ENCODE assay signal across 8 mouse cellular contexts in the genomic region with DNA sequence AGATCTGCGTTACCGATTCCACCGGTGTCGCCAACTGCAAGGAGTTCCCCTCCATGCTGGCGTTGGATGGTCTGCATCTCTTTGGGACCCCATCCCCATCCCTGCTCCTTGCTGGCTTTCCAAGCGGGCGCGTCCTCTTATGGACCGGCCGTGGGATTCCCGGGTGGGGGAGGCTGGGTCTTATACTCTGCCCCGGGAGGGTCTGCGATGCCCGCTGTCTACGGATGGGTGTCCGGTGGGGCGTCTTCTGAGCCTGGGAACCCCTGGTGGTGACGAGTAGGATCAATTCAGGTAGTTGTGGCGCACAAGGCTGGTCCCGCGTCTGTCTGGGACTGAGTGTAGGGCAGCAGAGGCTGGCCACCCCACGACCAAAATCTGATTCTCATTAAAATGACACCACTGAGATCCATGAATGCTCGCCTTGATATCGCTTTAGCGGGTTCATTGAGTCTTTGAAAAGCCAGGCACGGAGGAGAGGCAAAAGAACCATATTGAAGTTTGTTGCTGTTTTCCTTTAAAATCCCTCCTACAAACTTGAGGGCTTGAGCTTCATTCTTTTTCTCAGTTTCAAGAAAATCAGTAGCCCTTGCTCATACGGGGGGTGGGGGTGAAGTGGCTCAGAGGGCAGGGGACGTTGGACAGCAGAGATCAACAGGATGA.
DNase-seq lines count a peak whose midpoint lies in the region; ATAC-seq and TF ChIP-seq lines count a peak whose summit lies in the region.

No protein-coding gene starts in this region.

- no peaks in the 10 kb centered on the region for H3K9me3 ChIP-seq in midbrain, embryonic 15.5 days

- under 1% methylated on average over 28 of the region's 28 CpGs for whole genome bisulfite sequencing in midbrain, embryonic 15.5 days

- TF ChIP-seq CTCF in testis, adult 2 months (IDR thresholded peaks at IDR 0.05; ENCODE audit: control insufficient read depth, insufficient read depth, insufficient replicate concordance, low read depth, low read length): no peak

- no peaks in the 10 kb centered on the region for H3K36me3 ChIP-seq in testis, adult 2 months (ENCODE audit: control insufficient read depth, insufficient read depth, low read length)
- H3K36me3 ChIP-seq in midbrain, embryonic 15.5 days (replicated peaks): no peaks in the 10 kb centered on the region

- H3K27me3 ChIP-seq in testis, adult 2 months (ENCODE audit: control insufficient read depth, insufficient read depth, low read length): no peaks in the 10 kb centered on the region
- H3K27me3 ChIP-seq in midbrain, embryonic 15.5 days (replicated peaks): peaks cover 19% of the 10 kb centered on the region

- peak overlapping the region; percentile 93 for H3K4me2 ChIP-seq in midbrain, embryonic 15.5 days

- no peak overlapping the region for H3K27ac ChIP-seq in testis, adult 2 months (ENCODE audit: control insufficient read depth, insufficient read depth, low read depth, low read length)
- H3K27ac ChIP-seq in midbrain, embryonic 15.5 days: no peak overlapping the region

- H3K4me3 ChIP-seq in testis, adult 2 months (ENCODE audit: control insufficient read depth, low read depth, low read length): peak overlapping the region; percentile 70
- peak overlapping the region; percentile 45 for H3K4me3 ChIP-seq in midbrain, embryonic 15.5 days

- peak; percentile 63 for ATAC-seq in inflammation-experienced regulatory T-cells, adult 6 months
- ATAC-seq in midbrain, embryonic 15.5 days (replicated peaks): peak; percentile 64
- no peak for ATAC-seq in monocyte, adult 5-6 weeks (replicated peaks; ENCODE audit: insufficient number of reproducible peaks, low FRiP score, low TSS enrichment, poor library complexity, severe bottlenecking)

- TF ChIP-seq POLR2A in testis, adult 2 months (IDR thresholded peaks at IDR 0.05; ENCODE audit: control insufficient read depth, low read depth, low read length): no peak

- peaks cover 9% of the 10 kb centered on the region for H3K4me1 ChIP-seq in testis, adult 2 months (ENCODE audit: control insufficient read depth, insufficient read depth, low read length)
- H3K4me1 ChIP-seq in midbrain, embryonic 15.5 days: peaks cover 13% of the 10 kb centered on the region

- peak; percentile 56 for DNase-seq in embryo, embryonic 10 days (ENCODE audit: low spot score)
- DNase-seq in embryo, embryonic 9.5 days (ENCODE audit: extremely low spot score): no peak
- DNase-seq in testis, postnatal 10 days (ENCODE audit: low spot score): no peak
- DNase-seq in cerebellum, adult 18-20 months: no peak

- H3K9ac ChIP-seq in midbrain, embryonic 15.5 days: peak overlapping the region; percentile 21
